Mouse (Mus musculus) kidney, embryonic 15.5 days (tissue): ENCODE measurements at regions not wholly inside any gene's neighbourhood (a gene's known extent, or its start where the extent isn't known, plus 50 kb on each side); places are given as distances from the start of the nearest gene placed in this dataset.

Experiments used
- ATAC-seq: fragments of 200-750 bp; cut with Nextera tagmentation; replicated peaks from 2 replicates; pipeline ENCODE4 v1.8.0; 2017; ENCODE audit warnings: moderate TSS enrichment; ENCODE audit not compliant: low FRiP score
- H3K27ac ChIP-seq: fragments of 300-500 bp; sonication (generic); 2 replicates; pipeline ENCODE4 v1.5.1; 2015; ENCODE audit warnings: mild to moderate bottlenecking, inconsistent platforms
- H3K27me3 ChIP-seq: fragments of 300-500 bp; sonication (generic); 2 replicates; pipeline ENCODE4 v1.6.1; 2015; ENCODE audit warnings: inconsistent platforms
- H3K36me3 ChIP-seq: fragments of 300-500 bp; sonication (generic); 2 replicates; pipeline ENCODE4 v1.6.1; 2015; ENCODE audit warnings: inconsistent platforms
- H3K4me1 ChIP-seq: fragments of 300-500 bp; sonication (generic); 2 replicates; pipeline ENCODE4 v1.6.1; 2015; ENCODE audit warnings: inconsistent platforms
- H3K4me2 ChIP-seq: fragments of 300-500 bp; sonication (generic); 2 replicates; pipeline ENCODE4 v1.6.1; 2015; ENCODE audit warnings: moderate library complexity, mild to moderate bottlenecking, inconsistent platforms
- H3K4me3 ChIP-seq: fragments of 300-500 bp; sonication (generic); replicated peaks from 2 replicates; pipeline ENCODE4 v1.5.1; 2015; ENCODE audit warnings: mild to moderate bottlenecking, inconsistent platforms
- H3K9ac ChIP-seq: fragments of 300-500 bp; sonication (generic); 2 replicates; pipeline ENCODE4 v1.6.1; 2015; ENCODE audit warnings: mild to moderate bottlenecking, inconsistent platforms
- H3K9me3 ChIP-seq: fragments of 300-500 bp; sonication (generic); replicated peaks from 2 replicates; pipeline ENCODE4 v1.6.1; 2016; ENCODE audit warnings: inconsistent platforms
- WGBS: fragments of 180-500 bp; shearing (Covaris S2); methylation state at CpG from one replicate; pipeline ENCODE4 v1.1.7; 2015; ENCODE audit warnings: mixed read lengths; 5-methylcytosine and 5-hydroxymethylcytosine counted together

DNA sequence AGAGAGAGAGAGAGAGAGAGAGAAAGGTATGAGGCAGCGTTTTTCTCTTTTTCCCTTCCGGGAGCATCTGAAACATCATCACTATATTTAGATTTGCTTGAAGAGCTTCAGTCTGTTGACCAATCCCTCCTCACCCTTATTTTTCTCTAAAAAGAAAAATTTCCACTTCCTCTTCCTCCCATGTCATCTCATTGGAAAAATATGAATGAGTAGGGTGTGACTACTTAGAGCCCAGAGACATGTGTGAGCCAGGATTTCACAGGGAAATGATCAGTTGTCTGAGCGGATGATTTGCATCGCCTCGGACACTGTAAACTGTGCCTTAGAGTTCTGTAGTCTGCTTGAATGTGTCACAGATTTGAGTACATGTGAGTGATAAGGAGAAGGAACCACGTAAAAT is 111.3 kb upstream of the Ptger4 start:
- Histone ChIP-seq H3K4me3 (no peak overlapping the region), H3K36me3 (no peaks in the 10 kb centered on the region), H3K9me3 (no peaks in the 10 kb centered on the region), H3K27ac (no peak overlapping the region), H3K4me2 (no peak overlapping the region), H3K9ac (no peak overlapping the region), H3K4me1 (no peaks in the 10 kb centered on the region), H3K27me3 (no peaks in the 10 kb centered on the region)
- ATAC-seq = no peak
- WGBS = 87% methylated on average over 6 of the region's 6 CpGs

DNA sequence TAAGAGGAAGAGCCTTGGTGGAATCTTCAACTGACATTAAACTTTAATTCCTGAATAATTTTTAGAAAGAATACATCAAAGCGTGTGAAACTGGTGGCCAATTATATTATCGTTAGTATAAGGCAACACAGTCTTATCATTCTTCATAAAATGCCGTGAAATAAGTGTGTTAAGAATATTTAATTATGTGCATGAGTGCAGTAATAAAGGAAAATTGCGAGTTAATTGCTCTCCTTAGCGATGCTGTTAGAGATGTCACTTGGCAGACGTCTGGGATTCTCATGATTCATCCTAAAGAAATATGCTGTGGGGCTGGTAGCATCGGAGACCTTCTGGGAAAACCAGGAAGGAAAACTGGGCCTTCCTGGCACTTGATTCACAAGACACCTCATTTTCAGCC is 110.3 kb upstream of the Ptger4 start:
- Histone ChIP-seq H3K27me3 (no peaks in the 10 kb centered on the region), H3K36me3 (no peaks in the 10 kb centered on the region), H3K4me3 (no peak overlapping the region), H3K4me1 (no peaks in the 10 kb centered on the region), H3K27ac (no peak overlapping the region), H3K4me2 (no peak overlapping the region), H3K9me3 (no peaks in the 10 kb centered on the region), H3K9ac (no peak overlapping the region)
- ATAC-seq = no peak
- 81% methylated on average over 7 of the region's 7 CpGs for WGBS

DNA sequence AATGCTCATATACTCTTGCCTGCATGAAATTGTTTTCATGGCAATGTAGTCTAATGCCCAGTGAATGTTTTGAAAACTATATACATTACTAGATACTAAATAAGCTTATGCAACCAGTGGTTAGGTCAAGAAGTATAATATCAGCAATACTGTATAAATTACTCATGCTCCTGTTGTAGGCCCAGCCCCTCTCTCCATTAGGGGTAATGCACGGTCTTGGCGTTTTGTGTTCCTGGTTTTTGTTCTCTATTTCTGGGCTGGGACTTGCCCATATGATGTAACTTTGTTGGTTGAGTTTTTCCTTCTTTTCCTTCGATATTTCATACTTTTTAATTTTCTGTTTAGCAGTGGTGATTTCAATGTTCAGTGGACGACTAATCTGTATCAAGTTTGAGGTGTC is 104.9 kb upstream of the Ptger4 start:
- H3K27ac ChIP-seq = no peak overlapping the region
- H3K9ac ChIP-seq = no peak overlapping the region
- H3K27me3 ChIP-seq = no peaks in the 10 kb centered on the region
- no peaks in the 10 kb centered on the region for H3K9me3 ChIP-seq
- no peaks in the 10 kb centered on the region for H3K36me3 ChIP-seq
- 89% methylated on average over 4 of the region's 4 CpGs for WGBS
- H3K4me2 ChIP-seq = no peak overlapping the region
- no peak for ATAC-seq
- no peak overlapping the region for H3K4me3 ChIP-seq
- H3K4me1 ChIP-seq = no peaks in the 10 kb centered on the region

DNA sequence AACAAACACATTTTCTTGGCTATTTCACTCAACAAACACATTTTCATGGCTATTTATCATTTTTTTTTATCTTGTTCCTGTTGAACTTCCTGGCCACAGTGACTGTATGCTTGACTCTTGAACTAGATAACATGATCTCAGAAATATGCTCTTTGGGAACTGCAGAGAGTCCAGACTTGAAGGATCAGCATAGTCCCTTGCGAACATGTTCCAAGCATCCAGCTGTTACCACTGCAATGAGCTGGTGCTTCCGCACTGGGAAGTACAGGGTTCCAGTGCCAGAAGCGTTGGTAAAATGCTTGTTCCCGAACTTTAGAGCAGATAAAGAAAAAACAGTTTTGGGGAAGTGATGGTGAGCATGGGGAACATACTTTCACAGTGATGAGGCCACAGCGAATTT is 103.7 kb upstream of the Ptger4 start:
- Histone ChIP-seq H3K27me3 (no peaks in the 10 kb centered on the region), H3K36me3 (no peaks in the 10 kb centered on the region), H3K27ac (no peak overlapping the region), H3K9me3 (no peaks in the 10 kb centered on the region), H3K4me1 (no peaks in the 10 kb centered on the region), H3K4me3 (no peak overlapping the region), H3K9ac (no peak overlapping the region), H3K4me2 (no peak overlapping the region)
- WGBS = 83% methylated on average over 5 of the region's 5 CpGs
- ATAC-seq = no peak

DNA sequence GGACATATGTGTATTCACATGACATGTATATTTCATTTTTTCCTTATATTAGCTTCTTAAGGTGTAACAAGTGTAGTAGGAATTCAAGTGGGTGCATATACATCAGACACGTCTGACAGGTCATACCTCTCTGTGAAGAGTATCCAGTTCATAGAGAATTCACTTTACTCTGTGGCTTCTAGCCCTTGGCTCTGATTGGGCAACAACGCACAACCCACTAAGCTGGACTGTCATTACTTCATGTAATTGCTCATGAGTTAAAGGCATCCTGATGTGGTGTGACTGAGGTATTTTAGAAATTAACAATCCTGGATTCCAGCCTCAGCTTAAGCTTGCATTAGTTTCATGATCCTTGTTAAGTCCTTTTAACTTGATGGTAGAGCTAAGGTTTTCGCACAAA is 103.0 kb upstream of the Ptger4 start:
- Histone ChIP-seq H3K9ac (no peak overlapping the region), H3K27ac (no peak overlapping the region), H3K9me3 (no peaks in the 10 kb centered on the region), H3K4me1 (no peaks in the 10 kb centered on the region), H3K36me3 (no peaks in the 10 kb centered on the region), H3K27me3 (no peaks in the 10 kb centered on the region), H3K4me3 (no peak overlapping the region), H3K4me2 (no peak overlapping the region)
- ATAC-seq = no peak
- 94% methylated on average over 3 of the region's 3 CpGs for WGBS

DNA sequence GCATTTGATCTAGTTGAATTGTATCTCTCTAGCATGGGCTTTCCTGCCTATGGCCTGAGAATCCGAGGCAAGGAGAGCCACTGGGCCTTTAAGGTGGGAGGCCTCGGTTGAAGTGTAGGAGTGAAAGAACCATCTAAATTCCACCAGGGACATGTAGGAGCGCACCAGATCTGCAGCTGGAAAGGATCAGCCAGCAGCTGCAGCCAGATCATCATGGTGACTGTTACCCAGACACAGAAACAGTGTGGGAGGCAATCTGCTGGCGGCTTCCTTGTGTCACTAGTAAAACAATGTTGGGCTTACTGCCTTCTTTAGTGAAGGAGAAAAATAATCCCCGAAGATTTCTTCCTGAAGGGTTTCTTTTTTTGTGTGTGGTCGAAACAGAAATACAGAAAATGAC is 99.8 kb upstream of the Ptger4 start:
- 31% methylated on average over 6 of the region's 6 CpGs for WGBS
- Histone ChIP-seq H3K27ac (0 out of 2 replicates have a peak overlapping the region, but pooled peaks have one; percentile 32), H3K4me1 (no peaks in the 10 kb centered on the region), H3K4me2 (no peak overlapping the region), H3K27me3 (no peaks in the 10 kb centered on the region), H3K4me3 (no peak overlapping the region), H3K9ac (no peak overlapping the region), H3K36me3 (no peaks in the 10 kb centered on the region), H3K9me3 (no peaks in the 10 kb centered on the region)
- ATAC-seq = peak; percentile 88

DNA sequence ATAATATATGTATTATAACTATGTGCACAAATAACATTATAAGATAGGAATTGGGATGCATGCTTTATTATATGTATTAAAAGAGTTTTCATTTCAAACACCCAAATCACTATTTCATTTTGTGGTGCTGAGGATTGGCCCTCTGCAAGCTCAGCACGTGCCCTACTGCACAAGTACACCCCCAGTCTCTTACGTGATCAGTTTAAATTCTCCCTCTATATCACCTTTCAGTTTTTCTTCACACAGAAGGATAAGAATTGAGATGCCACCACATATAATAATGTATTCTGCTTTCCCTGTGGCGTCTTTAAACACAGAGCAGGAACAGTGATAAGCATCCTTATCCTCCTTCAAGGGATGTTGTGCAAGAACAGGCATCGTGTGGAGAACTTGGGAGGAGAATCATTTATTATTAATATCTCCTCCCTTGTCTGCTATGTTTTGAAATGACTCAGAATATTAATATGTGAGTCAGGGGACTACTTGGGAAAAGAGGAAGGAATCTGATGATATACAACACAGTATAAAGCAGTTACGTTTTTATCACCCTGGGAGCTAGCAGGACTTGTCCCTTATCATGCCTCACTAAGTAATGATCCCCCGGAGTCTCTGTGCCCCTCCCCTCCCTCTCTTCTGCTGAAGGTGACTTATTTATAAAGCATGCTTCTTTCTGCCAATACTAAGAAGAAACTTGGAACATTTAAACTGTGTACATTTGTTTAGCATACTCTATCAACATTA is 91.7 kb upstream of the Ptger4 start:
- no peaks in the 10 kb centered on the region for H3K4me1 ChIP-seq
- no peak for ATAC-seq
- H3K9ac ChIP-seq = no peak overlapping the region
- H3K4me3 ChIP-seq = no peak overlapping the region
- H3K9me3 ChIP-seq = no peaks in the 10 kb centered on the region
- no peak overlapping the region for H3K27ac ChIP-seq
- WGBS = 52% methylated on average over 6 of the region's 6 CpGs
- H3K36me3 ChIP-seq = no peaks in the 10 kb centered on the region
- no peaks in the 10 kb centered on the region for H3K27me3 ChIP-seq
- H3K4me2 ChIP-seq = no peak overlapping the region

DNA sequence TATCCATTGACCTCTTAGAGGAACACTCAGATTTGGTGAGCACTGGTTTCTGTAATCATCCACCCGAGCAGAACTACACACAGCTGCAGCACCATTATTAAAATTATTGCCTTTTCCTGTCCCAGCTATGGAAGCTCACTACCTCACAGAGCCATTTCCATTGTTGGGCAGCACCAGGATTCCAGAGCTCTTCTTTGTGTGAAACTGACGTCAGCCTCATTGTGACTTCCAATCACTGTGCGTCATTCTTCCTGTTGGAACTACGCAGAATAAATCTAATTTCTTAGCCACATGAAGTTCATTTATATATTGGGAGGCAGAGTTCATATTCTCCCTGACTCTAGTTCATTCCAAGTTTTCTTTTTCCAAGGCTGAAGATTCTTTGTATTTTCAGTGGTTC is 83.0 kb upstream of the Ptger4 start:
- no peak overlapping the region for H3K4me2 ChIP-seq
- H3K9me3 ChIP-seq = no peaks in the 10 kb centered on the region
- H3K4me3 ChIP-seq = no peak overlapping the region
- no peak for ATAC-seq
- H3K27ac ChIP-seq = no peak overlapping the region
- H3K4me1 ChIP-seq = no peaks in the 10 kb centered on the region
- no peaks in the 10 kb centered on the region for H3K36me3 ChIP-seq
- no peaks in the 10 kb centered on the region for H3K27me3 ChIP-seq
- H3K9ac ChIP-seq = no peak overlapping the region
- WGBS = 76% methylated on average over 4 of the region's 4 CpGs

DNA sequence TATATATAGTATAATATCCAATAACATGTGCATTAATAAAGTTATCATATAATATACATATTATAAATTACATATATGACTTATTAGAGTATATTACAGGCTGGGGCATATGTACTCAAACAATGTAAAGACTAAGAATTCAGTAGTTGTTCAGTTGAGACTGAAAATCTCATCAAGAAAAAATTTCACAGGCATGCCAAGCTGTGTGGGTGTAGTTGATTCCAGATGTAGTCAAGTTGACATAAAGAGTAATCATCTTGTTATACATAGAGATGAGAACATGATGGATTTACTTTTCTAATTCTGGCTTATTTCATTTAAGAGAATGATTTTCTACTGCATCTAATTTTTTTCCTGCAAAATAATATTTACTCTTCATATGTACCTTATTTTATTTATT is 77.7 kb upstream of the Ptger4 start:
- no peaks in the 10 kb centered on the region for H3K4me1 ChIP-seq
- H3K4me3 ChIP-seq = no peak overlapping the region
- no peak overlapping the region for H3K9ac ChIP-seq
- H3K4me2 ChIP-seq = no peak overlapping the region
- H3K27me3 ChIP-seq = no peaks in the 10 kb centered on the region
- no peak overlapping the region for H3K27ac ChIP-seq
- ATAC-seq = no peak
- no peaks in the 10 kb centered on the region for H3K36me3 ChIP-seq
- no peaks in the 10 kb centered on the region for H3K9me3 ChIP-seq

DNA sequence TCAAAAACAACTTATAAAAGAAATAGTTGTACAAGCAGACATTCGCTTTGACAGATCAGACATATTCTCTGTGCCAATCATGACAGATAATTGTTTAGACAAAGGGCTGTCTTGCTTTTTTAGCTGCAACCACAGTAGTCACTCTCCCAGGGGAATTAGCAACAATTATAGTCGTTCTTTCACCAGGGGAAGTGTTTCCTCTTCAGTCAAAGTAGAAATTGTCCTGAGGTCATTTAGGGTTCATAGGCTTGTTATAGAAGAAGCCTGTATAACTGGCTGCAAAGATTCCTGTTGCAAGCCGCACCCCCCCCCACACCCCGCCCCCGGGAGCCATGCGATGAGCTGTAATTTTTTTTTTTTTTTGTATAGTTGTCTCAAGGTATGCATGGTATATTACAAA is 68.2 kb upstream of the Ptger4 start:
- H3K27me3 ChIP-seq = no peaks in the 10 kb centered on the region
- H3K27ac ChIP-seq = no peak overlapping the region
- no peak overlapping the region for H3K4me2 ChIP-seq
- 65% methylated on average over 6 of the region's 6 CpGs for WGBS
- H3K4me3 ChIP-seq = no peak overlapping the region
- H3K9me3 ChIP-seq = no peaks in the 10 kb centered on the region
- H3K36me3 ChIP-seq = no peaks in the 10 kb centered on the region
- no peak overlapping the region for H3K9ac ChIP-seq
- no peaks in the 10 kb centered on the region for H3K4me1 ChIP-seq
- ATAC-seq = no peak

DNA sequence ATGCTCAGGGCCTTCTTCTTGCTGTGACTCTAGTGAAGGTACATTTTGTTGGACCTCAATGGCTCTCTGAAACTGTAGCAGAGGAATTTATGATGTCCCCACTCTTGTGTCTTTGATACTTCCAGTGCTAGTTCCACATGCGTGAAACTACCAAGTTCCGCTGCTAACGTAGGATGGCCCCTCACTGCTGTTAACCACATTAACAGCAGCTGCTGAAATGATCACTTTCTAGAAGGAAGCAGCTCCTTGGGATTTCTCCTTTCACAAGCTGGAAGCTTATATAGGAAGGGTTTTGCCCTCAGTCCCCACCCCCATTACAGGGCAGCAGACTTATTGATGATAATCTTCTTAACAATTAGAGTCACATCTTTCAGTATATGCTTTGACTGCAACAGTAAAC is 66.0 kb upstream of the Ptger4 start:
- Histone ChIP-seq H3K4me1 (no peaks in the 10 kb centered on the region), H3K4me2 (no peak overlapping the region), H3K4me3 (no peak overlapping the region), H3K9me3 (no peaks in the 10 kb centered on the region), H3K9ac (no peak overlapping the region), H3K27ac (no peak overlapping the region), H3K27me3 (no peaks in the 10 kb centered on the region), H3K36me3 (no peaks in the 10 kb centered on the region)
- ATAC-seq = no peak
- WGBS = 83% methylated on average over 3 of the region's 3 CpGs

DNA sequence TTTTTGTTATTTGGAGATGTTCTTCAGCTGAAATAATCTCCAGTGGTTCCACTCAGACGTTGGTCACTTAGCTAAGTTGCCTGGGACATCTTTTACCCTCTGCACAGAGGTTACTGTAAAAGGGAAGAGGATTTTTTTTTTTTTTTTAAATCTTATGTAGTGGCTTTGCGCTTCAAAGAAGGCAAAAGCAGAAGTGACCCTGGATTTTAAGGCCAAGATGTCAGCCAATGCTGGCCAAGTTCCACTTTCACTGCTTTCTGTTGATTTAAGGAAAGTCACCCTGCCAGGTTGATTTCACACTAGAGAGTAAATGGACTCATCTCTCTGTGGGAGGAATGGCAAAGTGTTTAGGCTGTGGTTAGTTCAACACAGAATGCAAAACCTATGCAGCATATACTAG is 58.4 kb upstream of the Ptger4 start:
- ATAC-seq = no peak
- 59% methylated on average over 2 of the region's 2 CpGs for WGBS
- H3K9me3 ChIP-seq = no peaks in the 10 kb centered on the region
- H3K4me3 ChIP-seq = no peak overlapping the region
- no peak overlapping the region for H3K9ac ChIP-seq
- no peak overlapping the region for H3K4me2 ChIP-seq
- no peaks in the 10 kb centered on the region for H3K4me1 ChIP-seq
- H3K27ac ChIP-seq = no peak overlapping the region
- no peaks in the 10 kb centered on the region for H3K36me3 ChIP-seq
- H3K27me3 ChIP-seq = no peaks in the 10 kb centered on the region

DNA sequence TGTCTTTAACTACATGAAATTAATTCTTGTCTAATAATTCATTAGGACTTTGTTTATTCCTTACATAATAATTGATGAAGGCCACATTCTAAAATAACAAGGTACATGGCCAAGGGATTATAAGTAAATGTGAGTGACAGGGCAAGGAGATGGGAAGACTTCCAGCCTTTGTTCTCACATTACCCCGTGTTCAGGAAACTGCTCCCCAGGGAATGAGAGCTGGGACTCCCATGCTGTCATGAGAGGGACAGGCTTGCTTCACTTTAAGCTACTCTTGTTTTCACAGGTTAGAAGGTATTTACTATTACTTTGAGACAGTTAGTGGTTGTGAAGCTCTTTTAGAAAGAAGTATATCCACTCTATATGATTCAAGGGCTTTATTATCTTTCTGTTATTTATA is 55.8 kb upstream of the Ptger4 start:
- H3K36me3 ChIP-seq = no peaks in the 10 kb centered on the region
- H3K4me3 ChIP-seq = no peak overlapping the region
- H3K27me3 ChIP-seq = no peaks in the 10 kb centered on the region
- H3K27ac ChIP-seq = no peak overlapping the region
- no peak overlapping the region for H3K4me2 ChIP-seq
- no peak overlapping the region for H3K9ac ChIP-seq
- no peaks in the 10 kb centered on the region for H3K9me3 ChIP-seq
- WGBS = 8% methylated on average over 1 of the region's 1 CpGs
- no peak for ATAC-seq
- no peaks in the 10 kb centered on the region for H3K4me1 ChIP-seq
